Mouse (Mus musculus) frontal cortex, postnatal 25 days (tissue): ENCODE results near the gene Frs2.

Experiments
- DNase-seq, 2 experiments: peaks; one replicate each; pipeline ENCODE4 v3.0.0; 2022; ENCODE audit warnings: low spot score in 2 of 2

Gene Frs2

GRCm38 (mm10) chr10:117106244-117106643 lies 42.1 kb downstream of the Frs2 start:
- DNase-seq: no peak

GRCm38 (mm10) chr10:117105015-117105414 lies 43.3 kb downstream of the Frs2 start:
- no peak for DNase-seq

DNA sequence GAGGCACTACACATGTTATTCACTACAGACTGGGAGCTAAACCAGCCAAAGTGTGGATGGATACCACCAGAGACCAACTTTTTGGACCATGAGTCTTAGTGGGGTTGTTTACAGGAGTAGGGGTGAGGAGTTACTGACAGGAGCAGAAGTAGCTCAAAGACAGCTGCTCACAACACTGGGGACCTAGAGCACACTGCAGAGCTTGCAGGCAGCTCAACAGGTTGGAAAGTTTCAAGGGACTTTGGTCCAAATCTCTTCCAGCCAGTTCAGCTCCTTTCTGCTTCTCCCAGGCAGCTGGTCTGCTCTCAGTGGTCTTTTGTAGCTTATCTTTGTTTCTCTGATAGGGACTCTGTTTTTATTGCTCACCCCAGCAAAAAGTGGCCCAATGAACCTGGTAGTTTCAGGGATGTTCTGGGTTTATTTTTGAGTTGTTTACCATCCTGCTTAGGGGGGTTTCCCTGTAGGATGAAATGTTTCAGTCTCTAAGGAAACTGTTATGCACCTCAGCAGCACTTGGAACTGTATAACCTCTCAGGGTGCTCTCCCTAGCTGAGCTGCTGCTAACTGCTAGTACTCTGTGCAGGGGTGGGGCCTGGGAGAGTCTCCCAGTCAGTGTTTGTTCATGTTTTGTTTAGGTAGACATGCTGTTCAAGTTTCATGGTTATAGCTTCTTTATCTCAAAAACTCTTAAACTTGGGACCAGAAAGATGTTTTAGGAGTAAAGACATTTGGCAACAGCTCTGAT lies 44.3 kb downstream of the Frs2 start:
- no peak for DNase-seq

- DNase-seq: no peak
Observed at GRCm38 (mm10) chr10:117100175-117100574, 48.2 kb downstream of the Frs2 start.

DNA sequence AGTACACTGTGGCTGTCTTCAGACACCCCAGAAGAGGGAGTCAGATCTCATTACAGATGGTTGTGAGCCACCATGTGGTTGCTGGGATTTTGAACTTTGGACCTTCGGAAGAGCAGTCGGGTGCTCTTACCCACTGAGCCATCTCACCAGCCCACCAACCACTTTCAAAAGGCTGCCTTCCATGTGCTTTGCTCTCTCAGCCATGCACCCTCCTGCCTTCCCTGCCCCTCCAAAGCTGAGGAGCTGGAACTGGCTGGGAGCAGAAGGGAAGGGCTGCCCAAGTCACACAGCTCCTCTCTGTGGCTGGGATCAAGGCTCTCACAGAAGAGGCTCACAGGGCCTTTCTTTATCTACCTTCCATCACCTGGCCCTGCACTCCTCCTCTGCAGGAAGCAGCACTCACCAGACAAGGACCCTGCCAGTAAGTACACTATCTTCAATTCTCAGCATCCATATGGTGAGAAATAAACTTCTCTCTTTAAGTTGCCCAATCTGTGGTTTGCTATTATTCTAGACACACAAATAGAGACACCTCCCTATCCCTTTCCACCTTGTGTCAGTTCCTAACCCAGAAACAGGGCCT lies 51.1 kb downstream of the Frs2 start:
- DNase-seq: no peak

- no peak for DNase-seq
Observed at GRCm38 (mm10) chr10:117096096-117096495, 52.2 kb downstream of the Frs2 start.

- peak in 1 of 2 experiments; percentile 38 for DNase-seq
Observed at GRCm38 (mm10) chr10:117094504-117095329, 53.6 kb downstream of the Frs2 start.

DNA sequence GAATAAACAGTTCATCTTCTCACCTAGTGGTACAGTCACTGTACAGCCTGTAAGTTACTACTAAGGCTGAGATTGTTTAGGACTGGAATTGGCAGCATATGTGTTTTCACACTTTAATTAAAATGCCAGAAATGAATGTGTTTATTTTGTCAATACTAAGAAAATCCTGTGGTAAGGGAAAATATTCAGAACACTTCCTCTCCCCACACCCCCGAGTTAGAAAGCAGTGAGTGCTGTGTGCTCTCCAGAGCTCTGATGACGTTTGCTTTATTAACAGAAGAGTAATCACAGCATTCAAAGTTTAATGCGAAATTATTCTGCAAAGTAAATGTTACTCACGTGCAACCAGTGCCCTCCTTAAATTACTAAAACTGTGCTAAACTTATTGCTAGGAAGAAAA lies 58.7 kb downstream of the Frs2 start:
- DNase-seq: no peak

- DNase-seq: no peak
Observed at GRCm38 (mm10) chr10:117081914-117082359, 66.4 kb downstream of the Frs2 start.

GRCm38 (mm10) chr10:117081326-117081725 lies 67.0 kb downstream of the Frs2 start:
- DNase-seq: no peak

- no peak for DNase-seq
Observed at GRCm38 (mm10) chr10:117078284-117078683, 70.0 kb downstream of the Frs2 start.

DNA sequence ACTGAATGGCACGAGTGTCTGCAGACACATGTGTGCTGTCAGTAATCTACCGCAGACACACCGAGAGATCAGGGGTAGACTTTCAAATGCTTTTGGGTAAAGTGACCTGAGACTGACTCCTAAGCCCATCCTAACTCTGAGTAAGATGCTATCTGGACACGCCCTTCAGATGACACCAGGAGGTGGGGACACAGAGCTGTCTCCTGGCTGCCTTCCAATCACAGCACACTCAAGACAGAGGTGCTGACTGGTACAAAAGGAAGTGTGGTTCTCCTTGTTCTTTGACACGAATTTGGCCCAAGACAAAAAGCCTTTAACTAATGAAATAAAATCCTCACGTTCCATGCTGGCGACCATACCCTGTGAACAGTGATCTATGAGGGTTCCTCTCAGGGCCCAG lies 75.2 kb downstream of the Frs2 start:
- DNase-seq: no peak

- no peak for DNase-seq
Observed at GRCm38 (mm10) chr10:117072191-117072888, 76.0 kb downstream of the Frs2 start.

DNA sequence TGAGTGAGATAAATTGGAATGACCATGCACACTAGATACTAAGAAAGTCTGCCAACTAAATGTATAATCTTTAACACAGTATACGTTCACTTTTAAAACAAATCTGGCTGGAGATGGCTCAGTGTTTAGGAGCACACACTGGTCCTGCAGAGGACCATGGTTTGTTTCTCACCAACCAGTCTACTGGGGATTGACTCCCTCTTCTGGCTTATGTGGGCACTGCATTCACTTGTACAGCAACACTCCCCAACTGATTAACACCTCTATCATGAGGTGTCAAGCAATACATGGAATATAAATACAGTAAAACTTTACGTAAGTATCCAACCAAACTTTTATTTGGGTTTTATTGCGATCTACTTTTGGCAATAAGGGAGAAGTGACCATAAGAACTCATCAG lies 79.2 kb downstream of the Frs2 start:
- DNase-seq: no peak

- DNase-seq: no peak
Observed at GRCm38 (mm10) chr10:117064076-117064475, 84.3 kb downstream of the Frs2 start.

DNA sequence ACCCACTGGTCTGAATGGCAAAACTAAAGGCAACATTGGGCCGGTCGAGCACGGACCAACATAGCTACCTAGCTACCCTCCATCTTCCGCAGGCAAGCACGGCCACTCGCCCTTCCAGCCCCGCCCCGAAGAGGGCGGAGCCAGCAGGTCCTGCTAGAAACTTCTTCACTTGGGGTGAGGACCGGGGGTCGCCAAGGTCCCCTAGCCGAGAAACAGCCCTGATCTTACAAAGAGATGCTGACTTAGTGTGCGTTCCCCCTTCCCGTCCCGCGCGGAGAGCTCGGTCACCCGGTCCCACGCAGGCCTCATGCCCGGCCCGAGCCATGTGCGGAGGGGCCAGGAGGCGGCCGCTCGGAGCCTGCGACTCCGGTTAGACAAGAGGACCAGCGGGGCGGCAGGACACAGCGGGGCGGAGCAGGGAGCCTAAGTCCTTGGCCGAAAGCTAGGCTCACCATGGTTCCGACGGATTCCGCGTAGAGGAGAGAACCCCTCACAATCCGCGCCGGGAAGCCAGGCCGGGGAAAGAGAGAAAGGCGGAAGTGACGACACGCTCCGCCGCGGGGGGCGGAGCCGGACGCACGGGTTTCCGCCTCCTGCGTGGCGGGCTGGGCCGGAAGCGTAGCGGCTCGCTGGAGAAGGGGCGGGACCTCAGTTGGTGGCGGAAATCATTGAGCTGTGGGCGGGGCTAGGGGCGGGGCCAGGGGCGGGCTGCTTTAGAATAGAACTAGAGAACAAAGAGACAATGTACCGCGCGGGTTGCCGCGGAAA lies 84.9 kb downstream of the Frs2 start, which contains the start of gene Cct2:
Gene Cct2 (minus strand): TSS at position 561 of the 768 bp plus-strand sequence.
- DNase-seq: peak; percentile 59 to 79

- DNase-seq: no peak
Observed at GRCm38 (mm10) chr10:117062894-117063253, 85.5 kb downstream of the Frs2 start.

DNA sequence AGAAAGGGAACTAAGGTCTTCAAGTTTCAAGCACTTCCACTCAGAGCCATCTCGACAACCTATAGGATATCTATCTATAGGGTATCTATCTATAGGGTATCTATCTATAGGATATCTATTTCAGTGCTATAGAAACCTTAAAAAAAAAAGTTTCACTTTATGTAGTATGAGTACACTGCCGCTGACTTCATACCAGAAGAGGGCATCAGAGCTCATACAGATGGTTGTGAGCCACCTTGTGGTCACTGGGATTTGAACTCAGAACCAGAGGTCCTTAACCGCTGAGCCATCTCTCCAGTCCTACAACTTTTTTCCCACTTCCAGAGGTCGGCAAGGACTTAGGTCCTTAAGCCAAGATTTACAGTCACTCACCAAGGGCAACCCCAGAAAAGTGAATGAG lies 92.7 kb downstream of the Frs2 start:
- DNase-seq: no peak

DNA sequence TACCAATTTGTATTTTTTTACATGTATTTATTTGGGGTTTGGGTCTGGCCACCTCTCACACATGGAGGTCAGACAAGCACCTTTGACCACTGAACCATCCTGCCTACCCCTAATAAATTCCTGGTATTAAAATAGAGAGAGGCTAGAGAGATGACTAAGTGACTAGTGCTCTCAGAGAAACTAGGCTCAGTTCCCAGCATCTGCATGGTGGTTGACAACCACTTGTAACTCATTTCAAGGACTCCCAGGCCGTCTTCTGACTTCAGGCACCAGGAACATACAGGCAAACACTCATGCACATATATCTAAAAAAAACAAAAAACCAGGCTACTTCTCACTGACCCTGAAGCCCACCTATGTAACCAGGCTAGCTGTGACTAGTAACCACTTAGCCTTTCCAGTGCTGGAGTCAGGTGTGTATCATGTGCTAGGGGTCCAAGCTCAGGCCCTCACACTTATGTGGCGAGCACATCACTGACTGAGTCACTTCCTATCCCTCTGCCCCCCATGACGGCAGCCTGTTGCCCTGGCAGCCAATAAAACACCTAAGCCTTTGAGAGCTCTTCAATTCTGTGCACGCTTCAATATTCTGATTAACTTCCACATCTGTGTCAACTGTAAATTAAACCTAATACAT lies 98.3 kb downstream of the Frs2 start:
- DNase-seq: no peak

GRCm38 (mm10) chr10:117049253-117049652 lies 99.1 kb downstream of the Frs2 start:
- no peak for DNase-seq
